In genomic region chr8:94292626-94293025, GRCm38 (mm10) we compare ENCODE assay signal across 19 mouse cellular contexts. TPM values are rescaled to one million over a fixed set of nuclear protein-coding genes. Genes with fewer than 3 reads are reported as not detected.
DNase-seq lines count a peak whose midpoint lies in the region; ATAC-seq and TF ChIP-seq lines count a peak whose summit lies in the region.
"Had no signal": no experiment of that assay in that cellular context is flagged by ENCODE, and none has a peak within 500 bp of the region (broad histone marks: within the 10 kb centered on the region; RNA-seq: fewer than 3 reads in every experiment).

No protein-coding gene starts in this region.

- in situ Hi-C loops in Patski (cut with MboI; ENCODE audit: low pct_unique_long_range_greater_than_20kb) = no loop called here

- H3K36me3 ChIP-seq in hindbrain, embryonic 14.5 days (replicated peaks; ENCODE audit: control insufficient read depth, insufficient read depth) = peaks cover 44% of the 10 kb centered on the region
- H3K36me3 ChIP-seq in hindbrain, embryonic 16.5 days (ENCODE audit: control insufficient read depth, insufficient read depth, low read length) = peaks cover 3% of the 10 kb centered on the region; the same call in 1 of the 2 replicates
- no peaks in the 10 kb centered on the region for H3K36me3 ChIP-seq in intestine, embryonic 15.5 days
- no peaks in the 10 kb centered on the region; the same call in 1 of the 2 replicates for H3K36me3 ChIP-seq in kidney, postnatal 0 days (ENCODE audit: insufficient read depth, low read length)
- H3K36me3 ChIP-seq: stomach, embryonic 15.5 days had no signal

- H3K4me3 ChIP-seq in hindbrain, embryonic 14.5 days (replicated peaks; ENCODE audit: low read length) = no peak overlapping the region
- H3K4me3 ChIP-seq in hindbrain, embryonic 16.5 days (ENCODE audit: low read length) = no peak overlapping the region
- H3K4me3 ChIP-seq in intestine, embryonic 15.5 days (replicated peaks) = no peak overlapping the region
- H3K4me3 ChIP-seq in kidney, postnatal 0 days (replicated peaks; ENCODE audit: low read depth, low read length) = no peak overlapping the region
- H3K4me3 ChIP-seq: left cerebral cortex, adult 2 months; limb, embryonic 10.5 days; liver, embryonic 13.5 days; myocyte; stomach, embryonic 15.5 days had no signal

- H3K4me2 ChIP-seq in hindbrain, embryonic 14.5 days (replicated peaks) = no peak overlapping the region
- H3K4me2 ChIP-seq in hindbrain, embryonic 16.5 days (ENCODE audit: low read length) = no peak overlapping the region
- no peak overlapping the region for H3K4me2 ChIP-seq in intestine, embryonic 15.5 days (replicated peaks)
- no peak overlapping the region for H3K4me2 ChIP-seq in kidney, postnatal 0 days (ENCODE audit: low read length)
- H3K4me2 ChIP-seq: heart, embryonic 11.5 days; liver, embryonic 13.5 days; stomach, embryonic 15.5 days had no signal

- H3K27ac ChIP-seq in hindbrain, embryonic 14.5 days = peak overlapping the region; percentile 10; the same call in 1 of the 2 replicates
- no peak overlapping the region for H3K27ac ChIP-seq in hindbrain, embryonic 16.5 days (ENCODE audit: low read depth, low read length)
- no peak overlapping the region for H3K27ac ChIP-seq in intestine, embryonic 15.5 days
- H3K27ac ChIP-seq in kidney, postnatal 0 days = 0 out of 2 replicates have a peak overlapping the region, but pooled peaks have one; percentile 56
- H3K27ac ChIP-seq: left cerebral cortex, adult 2 months; limb, embryonic 10.5 days; liver, embryonic 13.5 days; stomach, embryonic 15.5 days had no signal

- no peak overlapping the region for H3K9ac ChIP-seq in hindbrain, embryonic 14.5 days
- no peak overlapping the region for H3K9ac ChIP-seq in hindbrain, embryonic 16.5 days (ENCODE audit: low read depth, low read length)
- no peak overlapping the region for H3K9ac ChIP-seq in intestine, embryonic 15.5 days
- H3K9ac ChIP-seq in kidney, postnatal 0 days (ENCODE audit: low read depth, low read length) = no peak overlapping the region
- H3K9ac ChIP-seq: liver, embryonic 13.5 days; stomach, embryonic 15.5 days had no signal

- no peaks in the 10 kb centered on the region for H3K9me3 ChIP-seq in hindbrain, embryonic 14.5 days (ENCODE audit: control insufficient read depth, low read length)
- no peaks in the 10 kb centered on the region for H3K9me3 ChIP-seq in hindbrain, embryonic 16.5 days (ENCODE audit: control insufficient read depth, low read length)
- H3K9me3 ChIP-seq in intestine, embryonic 15.5 days = no peaks in the 10 kb centered on the region
- H3K9me3 ChIP-seq in kidney, postnatal 0 days (replicated peaks; ENCODE audit: low read length) = no peaks in the 10 kb centered on the region
- H3K9me3 ChIP-seq: G1E; limb, embryonic 10.5 days; liver, embryonic 13.5 days; stomach, embryonic 15.5 days had no signal

- no peak for TF ChIP-seq CTCF in Patski (IDR thresholded peaks at IDR 0.05)
- no peak for TF ChIP-seq CTCF in kidney, postnatal 0 days (IDR thresholded peaks at IDR 0.05; ENCODE audit: low read depth)

- POLR2A ChIA-PET in Patski (lab: Charles Lee) = interaction anchor here (0.8 to 1.8 kb wide), 4 partner anchors 8 to 93 kb away, joined by 3 to 6 read pairs (median 3); no protein-coding TSS in a partner anchor

- CTCF ChIA-PET in Patski (lab: Charles Lee) = interaction anchor here (1.0 to 5.1 kb wide), 4 partner anchors 9 to 96 kb away, joined by 3 to 26 read pairs (median 4); no protein-coding TSS in a partner anchor

- no peaks in the 10 kb centered on the region for H3K27me3 ChIP-seq in hindbrain, embryonic 14.5 days (ENCODE audit: control insufficient read depth, insufficient read depth, low read length)
- H3K27me3 ChIP-seq in hindbrain, embryonic 16.5 days (replicated peaks; ENCODE audit: control insufficient read depth, insufficient read depth, low read length) = no peaks in the 10 kb centered on the region
- no peaks in the 10 kb centered on the region for H3K27me3 ChIP-seq in Patski
- no peaks in the 10 kb centered on the region for H3K27me3 ChIP-seq in intestine, embryonic 15.5 days (replicated peaks)
- no peaks in the 10 kb centered on the region for H3K27me3 ChIP-seq in kidney, postnatal 0 days (ENCODE audit: insufficient read depth, low read length)
- H3K27me3 ChIP-seq: liver, embryonic 13.5 days; stomach, embryonic 15.5 days had no signal

- no peak for DNase-seq in hindbrain, embryonic 14.5 days (ENCODE audit: low spot score)
- DNase-seq in Patski (ENCODE audit: low read depth, low spot score) = peak; percentile 71
- no peak for DNase-seq in kidney, postnatal 0 days (ENCODE audit: low spot score)
- DNase-seq in B cell, adult 2 months = no peak
- no peak for DNase-seq in right cerebral cortex, postnatal 36 days (ENCODE audit: low spot score in 2 of 2)
- DNase-seq: cerebellum, adult 9-10 months; liver, embryonic 13.5 days; thymus, adult 2 months had no signal

- no peaks in the 10 kb centered on the region; the same call in 1 of the 2 replicates for H3K4me1 ChIP-seq in hindbrain, embryonic 14.5 days (replicated peaks; ENCODE audit: control insufficient read depth, insufficient read depth, low read length)
- H3K4me1 ChIP-seq in hindbrain, embryonic 16.5 days (ENCODE audit: control insufficient read depth, insufficient read depth, low read depth, low read length) = no peaks in the 10 kb centered on the region; the same call in 1 of the 2 replicates
- peaks cover 3% of the 10 kb centered on the region; the same call in 1 of the 2 replicates for H3K4me1 ChIP-seq in intestine, embryonic 15.5 days (replicated peaks)
- H3K4me1 ChIP-seq in kidney, postnatal 0 days (replicated peaks; ENCODE audit: insufficient read depth, low read length) = no peaks in the 10 kb centered on the region
- H3K4me1 ChIP-seq: limb, embryonic 10.5 days; stomach, embryonic 15.5 days had no signal

- no peak for ATAC-seq in hindbrain, embryonic 14.5 days (ENCODE audit: low FRiP score)
- ATAC-seq in hindbrain, embryonic 16.5 days = no peak
- peak; percentile 56 for ATAC-seq in Patski
- ATAC-seq in intestine, embryonic 15.5 days = peak; percentile 44; the same call in 1 of the 2 replicates
- no peak for ATAC-seq in kidney, postnatal 0 days (replicated peaks; ENCODE audit: low FRiP score, low read depth)
- ATAC-seq: CD4-positive, CD25-positive, alpha-beta regulatory T cell, adult 4 months; inflammation-experienced regulatory T-cells, adult 6 months had no signal

- WGBS in hindbrain, embryonic 14.5 days = 89% methylated on average over 8 of the region's 8 CpGs
- 86% methylated on average over 8 of the region's 8 CpGs for WGBS in hindbrain, embryonic 16.5 days
- 87% methylated on average over 8 of the region's 8 CpGs for WGBS in intestine, embryonic 15.5 days
- WGBS in kidney, postnatal 0 days = 78% methylated on average over 8 of the region's 8 CpGs

RNA-seq across cellular contexts. Expression of gene Slc12a3, which starts 36.4 kb away (rescaled TPM):
- polyA plus RNA-seq in hindbrain, embryonic 14.5 days (2014; fragmentation: Nextera tagmentation; extraction: Ambion mirVana) = 0.07 TPM in 1 of 2 replicates, not detected in the other
- polyA plus RNA-seq in hindbrain, embryonic 16.5 days (2015; fragmentation: Nextera tagmentation; extraction: Ambion mirVana) = 0.11 and 0.21 TPM in 2 replicates
- 0.23 TPM for polyA plus RNA-seq in Patski (2021)
- 0.06 and 0.10 TPM in 2 replicates for polyA plus RNA-seq in intestine, embryonic 15.5 days (2015; fragmentation: Nextera tagmentation; extraction: Ambion mirVana)
- 44.6 and 45.6 TPM in 2 replicates for polyA plus RNA-seq in kidney, postnatal 0 days (2015; fragmentation: Nextera tagmentation; extraction: Ambion mirVana)
- polyA plus RNA-seq: forebrain, embryonic 11.5 days; G1E; limb, embryonic 10.5 days; liver, embryonic 13.5 days had no signal

Comparison
In these comparisons a context has a peak if more than half of its experiments do, and no peak if none do; other contexts are left out.
1. H3K27ac ChIP-seq: peak in hindbrain, embryonic 14.5 days (single experiment) and kidney, postnatal 0 days (single experiment); none in hindbrain, embryonic 16.5 days (single experiment) and intestine, embryonic 15.5 days (single experiment).
2. ATAC-seq: peak in Patski (single experiment) and intestine, embryonic 15.5 days (single experiment); none in hindbrain, embryonic 14.5 days (single experiment), hindbrain, embryonic 16.5 days (single experiment) and kidney, postnatal 0 days (single experiment).
3. RNA of gene Slc12a3, which starts 36.4 kb away (polyA plus RNA-seq): 44.6 to 45.6 TPM in kidney, postnatal 0 days; 0.23 TPM in Patski (single experiment), 0.11 to 0.21 TPM in hindbrain, embryonic 16.5 days, 0.06 to 0.10 TPM in intestine, embryonic 15.5 days and 0.07 TPM in hindbrain, embryonic 14.5 days; every median in the first group is over 10 times any median in the second.